Mouse (Mus musculus) myocyte (in vitro differentiated cells): ENCODE measurements around the gene Fezf1. TPM values are rescaled to one million over a fixed set of nuclear protein-coding genes. Genes with fewer than 3 reads are reported as not detected.

Experiments
- H3K27me3 ChIP-seq: one replicate; pipeline ENCODE4 v1.6.1; 2011; ENCODE audit not compliant: control insufficient read depth, insufficient read depth, insufficient read length
- H3K36me3 ChIP-seq: one replicate; pipeline ENCODE4 v1.6.1; 2011; ENCODE audit not compliant: control insufficient read depth, insufficient read depth
- H3K4me2 ChIP-seq: one replicate; pipeline ENCODE4 v1.6.1; 2011; ENCODE audit warnings: low read depth, control low read depth
- H3K4me3 ChIP-seq: one replicate; pipeline ENCODE4 v1.5.1; 2011; ENCODE audit warnings: mild to moderate bottlenecking, control low read depth, moderate library complexity
- H3K79me2 ChIP-seq: one replicate; pipeline ENCODE4 v1.6.1; 2011; ENCODE audit not compliant: control insufficient read depth, insufficient read depth
- H3ac ChIP-seq: one replicate; pipeline ENCODE4 v1.6.1; 2011; ENCODE audit not compliant: control insufficient read depth, insufficient read length
- CEBPB ChIP-seq: IDR thresholded peaks from 2 replicates; pipeline ENCODE4 v1.6.1; 2011; ENCODE audit warnings: mild to moderate bottlenecking, moderate library complexity; ENCODE audit not compliant: poor library complexity, insufficient read depth, severe bottlenecking
- E2F4 ChIP-seq: IDR thresholded peaks from one replicate; pipeline ENCODE4 v1.6.1; 2011; ENCODE audit warnings: mild to moderate bottlenecking, control low read depth, moderate library complexity; ENCODE audit not compliant: insufficient read depth
- MAX ChIP-seq: IDR thresholded peaks from one replicate; pipeline ENCODE4 v1.6.1; 2011; ENCODE audit warnings: low read depth, mild to moderate bottlenecking, control low read depth
- MYOD1 ChIP-seq, 3 experiments: IDR thresholded peaks; one replicate each; pipeline ENCODE4 v1.6.1; 2011; ENCODE audit warnings: control low read depth in 2 of 3, low read depth in 2 of 3, mild to moderate bottlenecking in 2 of 3, moderate library complexity in 1 of 3; ENCODE audit not compliant: insufficient read length in 2 of 3, control insufficient read depth in 1 of 3
- MYOG ChIP-seq, 3 experiments: IDR thresholded peaks; one replicate each; pipeline ENCODE4 v1.6.1; 2011; ENCODE audit warnings: control low read depth in 2 of 3, low read depth in 2 of 3, mild to moderate bottlenecking in 2 of 3; ENCODE audit not compliant: insufficient read length in 2 of 3, control insufficient read depth in 1 of 3, insufficient read depth in 1 of 3
- POLR2A ChIP-seq: IDR thresholded peaks from one replicate; pipeline ENCODE4 v1.6.1; 2011; ENCODE audit warnings: low read depth, mild to moderate bottlenecking, control low read depth, moderate library complexity; ENCODE audit not compliant: insufficient read length
- POLR2AphosphoS2 ChIP-seq: IDR thresholded peaks from one replicate; pipeline ENCODE4 v1.6.1; 2011; ENCODE audit warnings: low read depth, control low read depth; ENCODE audit not compliant: insufficient read length
- REST ChIP-seq: IDR thresholded peaks from one replicate; pipeline ENCODE4 v1.6.1; 2011; ENCODE audit warnings: mild to moderate bottlenecking, control low read depth, moderate library complexity; ENCODE audit not compliant: insufficient read depth, insufficient read length
- SRF ChIP-seq: IDR thresholded peaks from one replicate; pipeline ENCODE4 v1.6.1; 2011; ENCODE audit warnings: low read depth; ENCODE audit not compliant: control insufficient read depth, insufficient read length
- TCF12 ChIP-seq: IDR thresholded peaks from one replicate; pipeline ENCODE4 v1.6.1; 2011; ENCODE audit warnings: mild to moderate bottlenecking, control low read depth; ENCODE audit not compliant: poor library complexity, insufficient read depth, severe bottlenecking
- TCF3 ChIP-seq: IDR thresholded peaks from one replicate; pipeline ENCODE4 v1.6.1; 2011; ENCODE audit warnings: low read depth, control low read depth; ENCODE audit not compliant: insufficient read length
- USF1 ChIP-seq: IDR thresholded peaks from one replicate; pipeline ENCODE4 v1.6.1; 2011; ENCODE audit warnings: low read depth, mild to moderate bottlenecking, control low read depth, moderate library complexity
- polyA plus RNA-seq: library from polyadenylated mRNA; unstranded; fragments of >200 nt; fragmentation: generic; extraction: Trizol; gene quantifications from one replicate; pipeline ENCODE4 v1.2.1, GENCODE M21; 2012; ENCODE audit warnings: missing spikeins

Gene Fezf1
- polyA plus RNA-seq, 1 experiment = not detected

- H3K79me2 ChIP-seq = no peaks in the 10 kb centered on the region
- H3ac ChIP-seq = no peak overlapping the region
- H3K27me3 ChIP-seq = peaks cover 8% of the 10 kb centered on the region
- H3K4me2 ChIP-seq = no peak overlapping the region
- no peaks in the 10 kb centered on the region for H3K36me3 ChIP-seq
- no peak overlapping the region for H3K4me3 ChIP-seq
- TF ChIP-seq TCF12 = no peak
- TF ChIP-seq TCF3 = no peak
- no peak for TF ChIP-seq CEBPB
- no peak for TF ChIP-seq E2F4
- TF ChIP-seq SRF = no peak
- no peak for TF ChIP-seq REST
- no peak for TF ChIP-seq MAX
- no peak for TF ChIP-seq POLR2AphosphoS2
These were observed 4.3 kb upstream of the Fezf1 start for GRCm38 (mm10) chr6:23252196-23253135.

- Histone ChIP-seq H3K36me3 (no peaks in the 10 kb centered on the region), H3K79me2 (no peaks in the 10 kb centered on the region), H3K4me3 (no peak overlapping the region), H3K27me3 (peaks cover 8% of the 10 kb centered on the region), H3ac (no peak overlapping the region), H3K4me2 (no peak overlapping the region)
- no peak for TF ChIP-seq REST
These were observed 3.3 kb upstream of the Fezf1 start for GRCm38 (mm10) chr6:23251431-23251830.

- Histone ChIP-seq H3K4me2 (no peak overlapping the region), H3K4me3 (no peak overlapping the region), H3K36me3 (no peaks in the 10 kb centered on the region), H3K27me3 (peaks cover 14% of the 10 kb centered on the region), H3ac (no peak overlapping the region), H3K79me2 (no peaks in the 10 kb centered on the region)
- no peak for TF ChIP-seq POLR2AphosphoS2
- no peak for TF ChIP-seq POLR2A
- TF ChIP-seq REST = no peak
- TF ChIP-seq SRF = no peak
- TF ChIP-seq USF1 = no peak
- no peak for TF ChIP-seq MAX
- no peak for TF ChIP-seq TCF12
- no peak for TF ChIP-seq MYOD1 (IDR thresholded peaks at IDR 0.05; ENCODE audit: control insufficient read depth in 1 of 3, insufficient read length in 2 of 3, low read depth in 2 of 3)
- TF ChIP-seq CEBPB = no peak
- no peak for TF ChIP-seq MYOG (IDR thresholded peaks at IDR 0.05; ENCODE audit: control insufficient read depth in 1 of 3, insufficient read depth in 1 of 3, insufficient read length in 2 of 3, low read depth in 2 of 3)
- no peak for TF ChIP-seq E2F4
- no peak for TF ChIP-seq TCF3
These were observed 2.3 kb upstream of the Fezf1 start for GRCm38 (mm10) chr6:23250288-23250955.

- no peaks in the 10 kb centered on the region for H3K79me2 ChIP-seq
- peaks cover 15% of the 10 kb centered on the region for H3K27me3 ChIP-seq
- H3ac ChIP-seq = no peak overlapping the region
- H3K4me3 ChIP-seq = no peak overlapping the region
- H3K36me3 ChIP-seq = no peaks in the 10 kb centered on the region
- TF ChIP-seq MYOD1 (IDR thresholded peaks at IDR 0.05; ENCODE audit: control insufficient read depth in 1 of 3, insufficient read length in 2 of 3, low read depth in 2 of 3) (no peak), TCF3 (no peak), MAX (no peak), REST (no peak), SRF (no peak), E2F4 (no peak), POLR2AphosphoS2 (no peak), USF1 (no peak)
- H3K4me2 ChIP-seq = no peak overlapping the region
These were observed 1.6 kb upstream of the Fezf1 start for GRCm38 (mm10) chr6:23249616-23250287.

GRCm38 (mm10) chr6:23249053-23249401, 865 bp upstream of the Fezf1 start:
- H3K27me3 ChIP-seq = peaks cover 14% of the 10 kb centered on the region
- H3K4me3 ChIP-seq = no peak overlapping the region
- H3ac ChIP-seq = no peak overlapping the region
- H3K36me3 ChIP-seq = no peaks in the 10 kb centered on the region
- H3K79me2 ChIP-seq = no peaks in the 10 kb centered on the region
- H3K4me2 ChIP-seq = no peak overlapping the region
- TF ChIP-seq MAX (no peak), REST (no peak), MYOD1 (IDR thresholded peaks at IDR 0.05; ENCODE audit: control insufficient read depth in 1 of 3, insufficient read length in 2 of 3, low read depth in 2 of 3) (no peak), POLR2AphosphoS2 (no peak), SRF (no peak), MYOG (IDR thresholded peaks at IDR 0.05; ENCODE audit: control insufficient read depth in 1 of 3, insufficient read depth in 1 of 3, insufficient read length in 2 of 3, low read depth in 2 of 3) (no peak), POLR2A (no peak), TCF12 (no peak), CEBPB (no peak), E2F4 (no peak), TCF3 (no peak), USF1 (no peak)
